Mouse (Mus musculus): ENCODE measurements around the gene Dnajc19.
"Not testable (repeated sequence)": the region's sequence is repeated elsewhere in the genome, so short reads cannot be mapped to it uniquely, and the experiment has no call there.

The Dnajc19 gene

GRCm38 (mm10) chr3:34080900-34081662, at the start of gene Dnajc19:
Dnajc19 (minus strand) TSS chr3:34081321.
- DNase-seq: peak; percentile 95 to 98

GRCm38 (mm10) chr3:34129957-34130356, 48.8 kb upstream of the Dnajc19 start:
- no peak for DNase-seq

- DNase-seq: no peak
These were observed 40.2 kb upstream of the Dnajc19 start for GRCm38 (mm10) chr3:34121311-34121710.

GRCm38 (mm10) chr3:34120791-34121190, 39.7 kb upstream of the Dnajc19 start:
- no peak for DNase-seq

GRCm38 (mm10) chr3:34119869-34120268, 38.7 kb upstream of the Dnajc19 start:
- peak in 1 of 2 experiments; percentile 15 for DNase-seq

GRCm38 (mm10) chr3:34115806-34116205, 34.7 kb upstream of the Dnajc19 start:
- DNase-seq: no peak

- peak; percentile 51 to 73 for DNase-seq
These were observed 31.0 kb upstream of the Dnajc19 start for GRCm38 (mm10) chr3:34111941-34112685.

- DNase-seq: no peak
These were observed 26.5 kb upstream of the Dnajc19 start for GRCm38 (mm10) chr3:34107631-34108030.

- no peak for DNase-seq
These were observed 25.3 kb upstream of the Dnajc19 start for GRCm38 (mm10) chr3:34106421-34106820.

- no peak for DNase-seq
These were observed 23.0 kb upstream of the Dnajc19 start for GRCm38 (mm10) chr3:34103902-34104672.

GRCm38 (mm10) chr3:34102891-34103290, 21.8 kb upstream of the Dnajc19 start:
- DNase-seq: no peak

- no peak for DNase-seq
These were observed 2.5 kb upstream of the Dnajc19 start for GRCm38 (mm10) chr3:34083655-34084054.

- no peak for DNase-seq
These were observed 808 bp upstream of the Dnajc19 start for GRCm38 (mm10) chr3:34081929-34082328.

GRCm38 (mm10) chr3:34076058-34076759, 4.9 kb downstream of the Dnajc19 start:
- peak in 1 of 2 experiments; percentile 44 for DNase-seq

- peak in 1 of 2 experiments; percentile 38 for DNase-seq
These were observed 8.4 kb downstream of the Dnajc19 start for GRCm38 (mm10) chr3:34072726-34073125.

GRCm38 (mm10) chr3:34068943-34069342, 12.2 kb downstream of the Dnajc19 start:
- not testable (repeated sequence) for DNase-seq

- DNase-seq: no peak
These were observed 18.8 kb downstream of the Dnajc19 start for GRCm38 (mm10) chr3:34062352-34062751.

GRCm38 (mm10) chr3:34041990-34042389, 39.1 kb downstream of the Dnajc19 start:
- DNase-seq: no peak

- DNase-seq: no peak
These were observed 45.4 kb downstream of the Dnajc19 start for GRCm38 (mm10) chr3:34035706-34036105.

GRCm38 (mm10) chr3:34034803-34035202, 46.3 kb downstream of the Dnajc19 start:
- DNase-seq: no peak

- no peak for DNase-seq
These were observed 47.3 kb downstream of the Dnajc19 start for GRCm38 (mm10) chr3:34033720-34034364.

- no peak for DNase-seq
These were observed 50.5 kb downstream of the Dnajc19 start for GRCm38 (mm10) chr3:34030601-34031000.
